Mouse (Mus musculus) ovary, adult 18-20 months (tissue): Measurements from ENCODE around the gene Hist1h4a.
"Not testable (repeated sequence)": the region's sequence is repeated elsewhere in the genome, so short reads cannot be mapped to it uniquely, and the experiment has no call there.

Experiments
- DNase-seq: peaks from one replicate; pipeline ENCODE4 v3.0.0; 2022; ENCODE audit warnings: low spot score, mixed read lengths

Hist1h4a gene

GRCm38 (mm10) chr13:23760972-23761864, at the start of gene Hist1h4a:
Hist1h4a (minus strand) TSS chr13:23761230.
- DNase-seq, result peak; percentile 95

GRCm38 (mm10) chr13:23806422-23807052, 45.5 kb upstream of the Hist1h4a start, which contains the start of gene Slc17a2:
Slc17a2 (plus strand) TSS chr13:23806993.
- no peak for DNase-seq

- no peak for DNase-seq
Observed at GRCm38 (mm10) chr13:23804532-23804931, 43.5 kb upstream of the Hist1h4a start.

GRCm38 (mm10) chr13:23799405-23799804, 38.4 kb upstream of the Hist1h4a start:
- DNase-seq, result no peak

- no peak for DNase-seq
Observed at GRCm38 (mm10) chr13:23792520-23792919, 31.5 kb upstream of the Hist1h4a start.

- no peak for DNase-seq
Observed at GRCm38 (mm10) chr13:23779025-23779424, 18.0 kb upstream of the Hist1h4a start.

GRCm38 (mm10) chr13:23778339-23778738, 17.3 kb upstream of the Hist1h4a start:
- DNase-seq, result no peak

- peak; percentile 44 for DNase-seq
Observed at GRCm38 (mm10) chr13:23772561-23773313, 11.7 kb upstream of the Hist1h4a start.

- not testable (repeated sequence) for DNase-seq
Observed at GRCm38 (mm10) chr13:23769613-23770012, 8.6 kb upstream of the Hist1h4a start, which contains the start of gene Trim38. Trim38 (plus strand) TSS chr13:23769913.

GRCm38 (mm10) chr13:23768834-23769397, 7.9 kb upstream of the Hist1h4a start:
- no peak for DNase-seq

- DNase-seq, result no peak
Observed at GRCm38 (mm10) chr13:23766772-23767171, 5.7 kb upstream of the Hist1h4a start.

GRCm38 (mm10) chr13:23765172-23765513, 4.1 kb upstream of the Hist1h4a start:
- no peak for DNase-seq

- DNase-seq, result no peak
Observed at GRCm38 (mm10) chr13:23764324-23765171, 3.5 kb upstream of the Hist1h4a start.

GRCm38 (mm10) chr13:23763586-23764323, 2.7 kb upstream of the Hist1h4a start, which contains the start of gene Hist1h1a:
Hist1h1a (plus strand) TSS chr13:23763666.
- peak; percentile 77 for DNase-seq

- DNase-seq, result no peak
Observed at GRCm38 (mm10) chr13:23763242-23763585, 2.2 kb upstream of the Hist1h4a start.

GRCm38 (mm10) chr13:23761871-23762821, 1.1 kb upstream of the Hist1h4a start, which contains the start of gene Hist1h3a:
Hist1h3a (minus strand) TSS chr13:23762386.
- DNase-seq, result peak; percentile 30

GRCm38 (mm10) chr13:23760240-23760971, 624 bp downstream of the Hist1h4a start:
- no peak for DNase-seq

- DNase-seq, result no peak
Observed at GRCm38 (mm10) chr13:23759916-23760239, 1.2 kb downstream of the Hist1h4a start.
